Mouse (Mus musculus) embryonic facial prominence, embryonic 12.5 days (tissue): ENCODE data around the gene Cttnbp2nl. TPM values are rescaled to one million over a fixed set of nuclear protein-coding genes. Genes with fewer than 3 reads are reported as not detected.
A peak's percentile ranks its signal among the peaks of the same experiment; 100 is the strongest.

Experiments
- ATAC-seq: fragments of 200-750 bp; cut with Nextera tagmentation; 2 replicates; pipeline ENCODE4 v1.8.0; 2017; ENCODE audit not compliant: insufficient number of reproducible peaks, insufficient read depth, low FRiP score, low TSS enrichment
- H3K27ac ChIP-seq: fragments of 300-500 bp; sonication (generic); 2 replicates; pipeline ENCODE4 v1.5.1; 2016; ENCODE audit warnings: mild to moderate bottlenecking
- H3K27me3 ChIP-seq: fragments of 300-500 bp; sonication (generic); 2 replicates; pipeline ENCODE4 v1.6.1; 2016; ENCODE audit warnings: mild to moderate bottlenecking, moderate library complexity
- H3K36me3 ChIP-seq: fragments of 300-500 bp; sonication (generic); 2 replicates; pipeline ENCODE4 v1.6.1; 2016; ENCODE audit warnings: mild to moderate bottlenecking
- H3K4me1 ChIP-seq: fragments of 300-500 bp; sonication (generic); 2 replicates; pipeline ENCODE4 v1.6.1; 2016
- H3K4me2 ChIP-seq: fragments of 300-500 bp; sonication (generic); replicated peaks from 2 replicates; pipeline ENCODE4 v1.6.1; 2016; ENCODE audit warnings: mild to moderate bottlenecking, moderate library complexity
- H3K4me3 ChIP-seq: fragments of 300-500 bp; sonication (generic); 2 replicates; pipeline ENCODE4 v1.5.1; 2016; ENCODE audit warnings: mild to moderate bottlenecking
- H3K9ac ChIP-seq: fragments of 300-500 bp; sonication (generic); 2 replicates; pipeline ENCODE4 v1.6.1; 2016; ENCODE audit warnings: mild to moderate bottlenecking, moderate library complexity
- H3K9me3 ChIP-seq: fragments of 300-500 bp; sonication (generic); 2 replicates; pipeline ENCODE4 v1.6.1; 2016; ENCODE audit warnings: mild to moderate bottlenecking, moderate library complexity
- WGBS: fragments of 180-500 bp; shearing (Covaris S2); methylation state at CpG from one replicate; pipeline ENCODE4 v1.1.7; 2016; 5-methylcytosine and 5-hydroxymethylcytosine counted together
- polyA plus RNA-seq: library from polyadenylated mRNA; unstranded; fragments of >200 nt; fragmentation: Nextera tagmentation; extraction: Ambion mirVana; gene quantifications from 2 replicates; pipeline ENCODE4 v1.2.1, GENCODE M21; 2016

Gene Cttnbp2nl
- polyA plus RNA-seq: 43.6 and 49.9 TPM in 2 replicates

DNA sequence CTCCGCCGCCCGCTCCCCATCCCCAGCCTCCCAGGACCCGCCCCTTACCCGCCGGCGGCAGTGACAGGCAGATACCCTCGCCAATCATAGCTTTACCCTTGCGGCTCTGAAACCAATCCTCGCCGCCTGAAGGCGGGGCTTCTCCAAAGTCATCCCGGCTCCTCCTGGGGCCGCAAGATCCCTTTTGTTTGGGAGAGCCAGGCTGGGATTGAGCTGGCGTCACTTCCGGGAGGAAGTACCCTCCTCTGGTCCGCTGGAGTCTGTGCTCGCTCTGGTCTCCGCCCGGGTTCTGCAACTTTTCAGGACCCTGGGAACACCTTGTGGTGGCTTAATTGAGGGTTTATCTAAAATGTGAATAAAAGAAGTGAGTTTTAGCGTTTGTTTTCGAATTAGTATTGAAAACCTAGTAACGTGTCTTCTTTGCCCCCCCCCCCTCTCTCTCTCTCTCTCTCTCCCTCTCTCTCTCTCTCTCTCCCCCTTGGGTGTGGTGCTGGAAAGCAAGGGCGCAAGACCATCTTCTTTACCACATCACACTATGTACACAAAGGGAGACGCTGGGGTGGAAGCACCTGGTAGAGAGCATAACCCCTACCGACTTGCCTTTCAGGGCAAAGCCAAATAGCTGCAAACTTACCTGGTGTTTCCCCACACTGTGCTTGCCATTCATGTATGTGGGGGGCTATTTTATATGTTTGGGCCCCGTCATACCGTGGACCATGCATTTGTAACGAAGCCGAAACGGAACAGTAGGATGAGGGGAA is at the start of gene Cttnbp2nl:
Gene Cttnbp2nl, minus strand, starts transcription at position 210 of the 761 bp plus-strand sequence.
- Histone ChIP-seq H3K9me3 (no peaks in the 10 kb centered on the region), H3K36me3 (no peaks in the 10 kb centered on the region), H3K27ac (peak within 1 kb of the TSS; percentile 87), H3K9ac (peak within 1 kb of the TSS; percentile 85), H3K4me2 (peak within 1 kb of the TSS; percentile 72), H3K27me3 (no peaks in the 10 kb centered on the region), H3K4me1 (peaks cover 21% of the 10 kb centered on the region; the same call in 1 of the 2 replicates), H3K4me3 (peak within 1 kb of the TSS; percentile 87)
- WGBS: 2% methylated on average over 31 of the region's 31 CpGs
- peak; percentile 97 for ATAC-seq

DNA sequence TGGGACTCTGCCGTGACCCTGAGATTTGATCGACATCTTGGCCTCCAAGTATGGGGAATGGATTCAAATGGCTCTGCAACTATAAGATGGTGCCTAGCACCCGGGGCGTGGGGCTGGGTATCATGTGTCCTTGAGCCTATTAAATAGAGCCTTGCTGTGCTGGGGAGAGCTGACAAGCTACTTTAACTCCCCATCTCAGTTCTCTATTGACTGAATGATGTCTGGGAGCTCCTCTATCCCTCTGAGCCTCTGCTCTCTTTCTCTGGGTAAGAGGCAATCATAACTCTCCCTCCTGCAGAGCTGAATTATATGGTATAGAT is 47.3 kb upstream of the Cttnbp2nl start:
- no peak for ATAC-seq
- no peaks in the 10 kb centered on the region for H3K36me3 ChIP-seq
- no peaks in the 10 kb centered on the region for H3K27me3 ChIP-seq
- H3K27ac ChIP-seq: no peak overlapping the region
- H3K9me3 ChIP-seq: no peaks in the 10 kb centered on the region
- no peak overlapping the region for H3K4me3 ChIP-seq
- H3K9ac ChIP-seq: no peak overlapping the region
- WGBS: 62% methylated on average over 4 of the region's 4 CpGs
- no peak overlapping the region for H3K4me2 ChIP-seq
- H3K4me1 ChIP-seq: peaks cover 4% of the 10 kb centered on the region; the same call in 1 of the 2 replicates

GRCm38 (mm10) chr3:105099526-105100269 is 46.8 kb upstream of the Cttnbp2nl start:
- H3K36me3 ChIP-seq: no peaks in the 10 kb centered on the region
- 0 out of 2 replicates have a peak overlapping the region, but pooled peaks have one; percentile 41 for H3K27ac ChIP-seq
- H3K9ac ChIP-seq: no peak overlapping the region
- H3K9me3 ChIP-seq: no peaks in the 10 kb centered on the region
- H3K4me2 ChIP-seq: no peak overlapping the region
- peaks cover 4% of the 10 kb centered on the region; the same call in 1 of the 2 replicates for H3K4me1 ChIP-seq
- 27% methylated on average over 15 of the region's 15 CpGs for WGBS
- no peak for ATAC-seq
- no peaks in the 10 kb centered on the region for H3K27me3 ChIP-seq
- no peak overlapping the region for H3K4me3 ChIP-seq

- Histone ChIP-seq H3K9ac (no peak overlapping the region), H3K9me3 (no peaks in the 10 kb centered on the region), H3K4me1 (peaks cover 4% of the 10 kb centered on the region; the same call in 1 of the 2 replicates), H3K27me3 (no peaks in the 10 kb centered on the region), H3K27ac (no peak overlapping the region), H3K4me3 (no peak overlapping the region), H3K36me3 (no peaks in the 10 kb centered on the region), H3K4me2 (no peak overlapping the region)
- ATAC-seq: no peak
- WGBS: 81% methylated on average over 4 of the region's 4 CpGs
Measured at GRCm38 (mm10) chr3:105097581-105097980, 44.6 kb upstream of the Cttnbp2nl start.

DNA sequence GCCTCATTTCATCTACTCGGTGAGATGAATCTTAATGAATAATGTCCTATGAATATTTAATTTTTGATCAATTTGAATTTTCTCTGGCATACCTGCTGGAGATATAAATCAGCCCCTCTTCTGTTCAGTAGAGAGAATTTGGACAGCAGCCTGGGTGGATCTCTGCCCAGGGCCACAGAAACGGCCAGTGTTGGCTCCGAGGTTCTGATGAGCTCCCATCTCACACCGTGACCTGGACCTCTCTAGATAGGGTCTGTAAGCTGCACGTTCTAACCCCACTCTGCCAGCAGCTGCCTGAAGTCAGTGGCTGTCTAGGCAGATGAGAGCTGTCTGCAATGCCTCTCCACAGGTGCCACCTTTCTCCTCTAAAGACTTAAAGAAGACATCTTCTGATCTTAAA is 42.1 kb upstream of the Cttnbp2nl start:
- no peaks in the 10 kb centered on the region for H3K27me3 ChIP-seq
- H3K36me3 ChIP-seq: no peaks in the 10 kb centered on the region
- H3K4me1 ChIP-seq: peaks cover 4% of the 10 kb centered on the region; the same call in 1 of the 2 replicates
- H3K27ac ChIP-seq: no peak overlapping the region
- ATAC-seq: no peak
- 85% methylated on average over 5 of the region's 5 CpGs for WGBS
- no peak overlapping the region for H3K9ac ChIP-seq
- H3K9me3 ChIP-seq: no peaks in the 10 kb centered on the region
- no peak overlapping the region for H3K4me2 ChIP-seq
- no peak overlapping the region for H3K4me3 ChIP-seq

- Histone ChIP-seq H3K27ac (no peak overlapping the region), H3K4me1 (no peaks in the 10 kb centered on the region), H3K4me2 (no peak overlapping the region)
Measured at GRCm38 (mm10) chr3:105094448-105094847, 41.5 kb upstream of the Cttnbp2nl start.

GRCm38 (mm10) chr3:105092721-105093505 is 40.0 kb upstream of the Cttnbp2nl start:
- no peak overlapping the region for H3K4me3 ChIP-seq
- no peak overlapping the region for H3K27ac ChIP-seq
- no peaks in the 10 kb centered on the region for H3K36me3 ChIP-seq
- no peak overlapping the region for H3K9ac ChIP-seq
- 65% methylated on average over 11 of the region's 11 CpGs for WGBS
- H3K4me2 ChIP-seq: no peak overlapping the region
- no peak for ATAC-seq
- no peaks in the 10 kb centered on the region for H3K4me1 ChIP-seq
- H3K9me3 ChIP-seq: no peaks in the 10 kb centered on the region
- H3K27me3 ChIP-seq: no peaks in the 10 kb centered on the region

More at GRCm38 (mm10) chr3:105094448-105094847, 41.5 kb upstream of the Cttnbp2nl start:
- Histone ChIP-seq H3K36me3 (no peaks in the 10 kb centered on the region), H3K27me3 (no peaks in the 10 kb centered on the region), H3K4me3 (no peak overlapping the region), H3K9ac (no peak overlapping the region), H3K9me3 (no peaks in the 10 kb centered on the region)
- no peak for ATAC-seq
- 60% methylated on average over 2 of the region's 2 CpGs for WGBS

DNA sequence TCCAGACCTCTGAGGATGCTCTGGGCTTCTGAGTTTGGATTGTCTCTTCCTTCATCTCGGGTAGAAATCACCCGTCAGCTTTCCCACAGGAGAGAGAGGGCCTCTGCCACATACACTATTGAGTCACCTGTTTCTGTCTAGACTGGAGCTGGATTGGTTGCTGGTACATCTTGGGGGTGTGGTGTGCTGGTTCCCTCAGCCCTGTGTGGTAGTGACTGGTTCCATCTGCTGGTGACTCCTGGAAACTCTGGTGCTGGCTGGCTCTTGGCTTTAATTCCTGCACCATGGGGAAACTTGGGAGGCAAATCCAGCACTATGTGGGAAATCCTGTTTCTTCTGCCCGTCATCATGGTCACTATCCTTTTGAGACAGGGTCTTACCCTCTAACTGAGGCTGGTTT is 38.0 kb upstream of the Cttnbp2nl start:
- Histone ChIP-seq H3K9me3 (no peaks in the 10 kb centered on the region), H3K27ac (no peak overlapping the region), H3K4me2 (no peak overlapping the region), H3K36me3 (no peaks in the 10 kb centered on the region), H3K4me1 (no peaks in the 10 kb centered on the region), H3K27me3 (no peaks in the 10 kb centered on the region), H3K9ac (no peak overlapping the region), H3K4me3 (no peak overlapping the region)
- WGBS: 30% methylated on average over 3 of the region's 3 CpGs
- ATAC-seq: no peak

- no peak for ATAC-seq
- H3K9me3 ChIP-seq: no peaks in the 10 kb centered on the region
- no peak overlapping the region for H3K9ac ChIP-seq
- H3K36me3 ChIP-seq: no peaks in the 10 kb centered on the region
- 86% methylated on average over 7 of the region's 7 CpGs for WGBS
- no peak overlapping the region for H3K4me2 ChIP-seq
- H3K27me3 ChIP-seq: no peaks in the 10 kb centered on the region
- H3K27ac ChIP-seq: no peak overlapping the region
- no peak overlapping the region for H3K4me3 ChIP-seq
- H3K4me1 ChIP-seq: no peaks in the 10 kb centered on the region
Measured at GRCm38 (mm10) chr3:105090147-105090546, 37.2 kb upstream of the Cttnbp2nl start.

GRCm38 (mm10) chr3:105088638-105089037 is 35.7 kb upstream of the Cttnbp2nl start:
- WGBS: 84% methylated on average over 2 of the region's 2 CpGs
- Histone ChIP-seq H3K9ac (no peak overlapping the region), H3K27me3 (no peaks in the 10 kb centered on the region), H3K4me2 (no peak overlapping the region), H3K4me1 (no peaks in the 10 kb centered on the region), H3K36me3 (no peaks in the 10 kb centered on the region), H3K4me3 (no peak overlapping the region), H3K27ac (no peak overlapping the region), H3K9me3 (no peaks in the 10 kb centered on the region)
- no peak for ATAC-seq

DNA sequence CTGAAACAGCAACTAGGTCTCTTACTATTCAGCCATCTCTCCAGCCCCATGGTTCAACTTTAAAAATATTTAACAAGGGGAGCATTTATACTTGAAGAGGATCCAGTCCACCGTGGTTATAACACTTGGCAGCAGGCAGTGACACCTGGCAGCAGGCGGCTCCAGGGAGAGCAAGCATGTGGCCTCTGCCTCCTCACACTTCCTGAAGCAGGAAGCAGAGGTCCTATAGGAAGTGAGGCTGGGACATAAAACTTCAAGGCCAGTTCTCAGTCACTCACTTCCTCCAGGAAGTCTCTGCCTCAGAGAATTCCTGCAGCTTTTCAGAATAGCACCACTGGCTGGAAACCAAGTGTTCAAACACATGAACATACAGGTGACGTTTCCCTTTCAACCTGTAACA is 34.4 kb upstream of the Cttnbp2nl start:
- no peaks in the 10 kb centered on the region for H3K9me3 ChIP-seq

More for the DNA sequence above, 34.4 kb upstream of the Cttnbp2nl start:
- 52% methylated on average over 3 of the region's 3 CpGs for WGBS
- Histone ChIP-seq H3K4me2 (no peak overlapping the region), H3K4me1 (no peaks in the 10 kb centered on the region), H3K27me3 (no peaks in the 10 kb centered on the region), H3K27ac (no peak overlapping the region), H3K9ac (no peak overlapping the region), H3K36me3 (no peaks in the 10 kb centered on the region), H3K4me3 (no peak overlapping the region)
- no peak for ATAC-seq
